Mouse (Mus musculus) bone marrow, adult 2 months (tissue): Measurements from ENCODE around the gene Pkp3.

Experiments
- CTCF ChIP-seq: fragments of 200-500 bp; IDR thresholded peaks from 2 replicates; pipeline ENCODE4 v1.5.1; 2011; ENCODE audit warnings: low read length, control low read depth; ENCODE audit not compliant: control insufficient read depth, insufficient read depth
- POLR2A ChIP-seq: fragments of 200-500 bp; IDR thresholded peaks from 2 replicates; pipeline ENCODE4 v1.6.1; 2011; ENCODE audit warnings: low read depth, mild to moderate bottlenecking, control low read depth, low read length, borderline replicate concordance; ENCODE audit not compliant: control insufficient read depth

GRCm38 (mm10) chr7:141115874-141116273 lies 37.9 kb downstream of the Pkp3 start:
- TF ChIP-seq CTCF (no peak), POLR2A (no peak)
